Mouse (Mus musculus) midbrain, postnatal 0 days (tissue): ENCODE data around the gene Dpp7. TPM values are rescaled to one million over a fixed set of nuclear protein-coding genes. Genes with fewer than 3 reads are reported as not detected.

ENCODE experiments used
- ATAC-seq: fragments of 200-750 bp; cut with Nextera tagmentation; 2 replicates; pipeline ENCODE4 v1.8.0; 2017; ENCODE audit warnings: moderate number of reproducible peaks, mild to moderate bottlenecking, moderate TSS enrichment, moderate library complexity; ENCODE audit not compliant: low FRiP score
- DNase-seq: peaks from one replicate; pipeline ENCODE4 v3.0.0-alpha.2; 2015; ENCODE audit warnings: low spot score
- H3K27ac ChIP-seq: fragments of 300-500 bp; sonication (generic); 2 replicates; pipeline ENCODE4 v1.5.1; 2014; ENCODE audit warnings: low read depth, mild to moderate bottlenecking, low read length, mixed read lengths
- H3K27me3 ChIP-seq: fragments of 300-500 bp; sonication (generic); 2 replicates; pipeline ENCODE4 v1.6.1; 2014; ENCODE audit warnings: low read length, control low read depth, mixed read lengths; ENCODE audit not compliant: insufficient read depth
- H3K36me3 ChIP-seq: fragments of 300-500 bp; sonication (generic); 2 replicates; pipeline ENCODE4 v1.6.1; 2014; ENCODE audit warnings: low read length, control low read depth, mixed read lengths; ENCODE audit not compliant: insufficient read depth
- H3K4me1 ChIP-seq: fragments of 300-500 bp; sonication (generic); 2 replicates; pipeline ENCODE4 v1.6.1; 2014; ENCODE audit warnings: mild to moderate bottlenecking, control low read depth, antibody characterized with exemption, low read length, mixed read lengths; ENCODE audit not compliant: insufficient read depth
- H3K4me2 ChIP-seq: fragments of 300-500 bp; sonication (generic); 2 replicates; pipeline ENCODE4 v1.6.1; 2014; ENCODE audit warnings: low read depth, mild to moderate bottlenecking, low read length, mixed read lengths; ENCODE audit not compliant: poor library complexity, severe bottlenecking
- H3K4me3 ChIP-seq: fragments of 300-500 bp; sonication (generic); 2 replicates; pipeline ENCODE4 v1.5.1; 2014; ENCODE audit warnings: low read depth, mild to moderate bottlenecking, low read length, moderate library complexity
- H3K9ac ChIP-seq: fragments of 300-500 bp; sonication (generic); replicated peaks from 2 replicates; pipeline ENCODE4 v1.6.1; 2014; ENCODE audit warnings: mild to moderate bottlenecking, low read length, moderate library complexity, mixed read lengths; ENCODE audit not compliant: poor library complexity, severe bottlenecking
- H3K9me3 ChIP-seq: fragments of 300-500 bp; sonication (generic); 2 replicates; pipeline ENCODE4 v1.6.1; 2016; ENCODE audit warnings: low read length, control low read depth
- CTCF ChIP-seq: IDR thresholded peaks from 2 replicates; pipeline ENCODE4 v1.5.1; 2016; ENCODE audit warnings: antibody characterized with exemption, mild to moderate bottlenecking
- WGBS: fragments of 180-500 bp; shearing (Covaris S2); extraction: QIAGEN DNeasy Blood & Tissue Kit; methylation state at CpG from one replicate; pipeline ENCODE4 v1.1.7; 2014; 5-methylcytosine and 5-hydroxymethylcytosine counted together
- polyA plus RNA-seq: library from polyadenylated mRNA; unstranded; fragments of >200 nt; fragmentation: Nextera tagmentation; extraction: Ambion mirVana; gene quantifications from 2 replicates; pipeline ENCODE4 v1.2.1, GENCODE M21; 2015
- total RNA-seq: library from RNA; depleted of rRNA; stranded (reverse); fragments of >200 nt; gene quantifications from 2 replicates; pipeline ENCODE4 v1.2.3, GENCODE M21; 2014

The Dpp7 gene
- total and polyA plus RNA-seq, 2 experiments from 2014 or later, result 14.9 to 22.7 TPM

GRCm38 (mm10) chr2:25372644-25373391, 16.7 kb upstream of the Dpp7 start:
- 1% methylated on average over 42 of the region's 42 CpGs for WGBS
- H3K4me1 ChIP-seq, result 0 out of 2 replicates have a peak, but pooled peaks cover 5% of the 10 kb centered on the region
- peak overlapping the region; percentile 59 for H3K9ac ChIP-seq
- no peak for TF ChIP-seq CTCF
- no peaks in the 10 kb centered on the region for H3K9me3 ChIP-seq
- H3K27ac ChIP-seq, result peak overlapping the region; percentile 1; the same call in 1 of the 2 replicates
- DNase-seq (no peak), ATAC-seq (peak; percentile 8; the same call in 1 of the 2 replicates)
- no peaks in the 10 kb centered on the region for H3K36me3 ChIP-seq
- no peaks in the 10 kb centered on the region; the same call in 1 of the 2 replicates for H3K27me3 ChIP-seq
- peak overlapping the region; percentile 59 for H3K4me3 ChIP-seq
- H3K4me2 ChIP-seq, result peak overlapping the region; percentile 88

DNA sequence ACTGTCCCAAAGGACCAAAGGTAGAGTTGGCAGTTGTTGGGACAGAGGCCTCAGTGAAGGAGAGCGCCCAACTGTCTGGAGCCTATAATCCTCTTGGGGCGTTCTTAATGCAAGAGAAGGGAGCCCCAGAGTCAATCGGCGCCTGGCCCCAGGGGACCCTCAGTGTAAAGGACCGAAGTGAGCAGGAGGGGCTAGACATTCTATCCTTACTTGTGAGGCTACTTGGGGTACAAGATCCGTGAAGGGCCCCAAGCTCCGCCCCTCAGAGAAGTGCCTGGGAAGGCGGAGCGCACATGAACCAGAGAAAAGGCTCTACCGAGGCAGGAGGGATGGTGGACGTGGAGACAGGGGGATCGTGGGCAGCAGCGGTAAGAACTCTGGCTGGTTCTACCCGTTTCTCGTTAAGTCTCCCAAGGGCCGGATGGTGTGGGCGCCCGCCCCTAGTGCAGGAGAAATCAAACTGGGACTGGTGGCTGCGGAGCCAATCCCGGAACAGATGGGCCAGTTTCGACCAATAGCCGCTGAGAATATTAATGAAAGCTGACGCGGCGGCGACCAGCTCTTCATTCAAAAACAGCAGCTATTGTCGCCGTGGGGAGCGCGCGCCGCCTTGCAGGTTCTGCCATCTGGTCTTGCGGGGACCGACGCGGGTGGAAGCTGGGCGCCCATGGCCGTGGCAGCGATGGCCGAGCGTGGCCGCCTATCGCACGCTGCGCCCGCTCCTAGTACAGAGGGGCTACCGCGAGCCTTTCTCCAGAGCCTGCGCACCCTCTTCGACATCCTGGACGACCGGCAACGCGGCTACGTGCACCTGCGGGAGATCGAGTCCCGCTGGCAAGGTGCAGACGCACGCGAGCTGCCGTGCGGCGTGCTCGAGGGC, 15.8 kb upstream of the Dpp7 start, which contains the start of gene Sapcd2:
Sapcd2 (plus strand) TSS at position 558 of the 880 bp plus-strand sequence.
- Histone ChIP-seq H3K9me3 (no peaks in the 10 kb centered on the region), H3K27ac (peak within 1 kb of the TSS; percentile 1; the same call in 1 of the 2 replicates), H3K36me3 (no peaks in the 10 kb centered on the region), H3K9ac (peak within 1 kb of the TSS; percentile 59), H3K27me3 (no peaks in the 10 kb centered on the region; the same call in 1 of the 2 replicates), H3K4me3 (peak within 1 kb of the TSS; percentile 59), H3K4me1 (0 out of 2 replicates have a peak, but pooled peaks cover 5% of the 10 kb centered on the region), H3K4me2 (peak within 1 kb of the TSS; percentile 88)
- TF ChIP-seq CTCF, result no peak; the same call in 1 of the 2 replicates
- ATAC-seq, result peak; percentile 90
- DNase-seq, result peak; percentile 93
- 1% methylated on average over 65 of the region's 65 CpGs for WGBS

- 93% methylated on average over 3 of the region's 3 CpGs for WGBS
Observed at GRCm38 (mm10) chr2:25369996-25370395, 13.8 kb upstream of the Dpp7 start.

DNA sequence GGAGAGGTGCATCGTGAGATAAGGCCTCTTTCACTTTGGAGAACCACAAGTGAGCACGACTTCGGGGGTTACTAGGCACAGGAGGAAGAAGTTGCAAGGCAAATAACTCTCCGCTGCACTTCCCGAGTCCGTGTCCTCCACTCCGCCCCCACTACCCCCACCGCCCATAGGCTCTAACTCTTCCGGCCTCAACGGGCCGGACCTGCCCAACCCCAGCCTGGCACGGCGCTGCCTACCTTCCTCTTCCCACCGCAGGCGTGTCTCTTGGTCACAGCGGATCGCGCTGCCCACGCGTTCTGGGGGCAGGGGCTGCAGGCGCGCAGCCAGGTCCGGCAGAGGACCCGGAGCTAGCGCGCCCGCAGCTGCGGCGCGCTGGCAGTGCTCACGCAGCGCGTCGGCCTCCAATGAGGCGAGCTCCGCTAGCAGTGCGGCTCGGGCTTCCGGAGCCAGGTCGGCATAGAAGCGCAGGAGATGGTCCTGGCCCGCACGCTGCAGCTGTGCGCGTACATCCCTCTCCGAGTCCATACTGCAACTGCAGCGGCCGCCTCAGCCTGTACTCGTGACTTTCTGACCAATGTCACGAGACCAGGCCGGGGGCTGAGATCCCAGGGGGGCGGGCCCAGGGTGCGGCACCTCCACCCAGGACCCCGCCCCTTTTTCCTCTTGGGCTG, 9.1 kb upstream of the Dpp7 start, which contains the start of gene Uap1l1:
Uap1l1 (minus strand) TSS at position 592 of the 671 bp plus-strand sequence.
- Histone ChIP-seq H3K4me1 (no peaks in the 10 kb centered on the region), H3K36me3 (no peaks in the 10 kb centered on the region), H3K27ac (no peak within 1 kb of the TSS), H3K9ac (peak within 1 kb of the TSS; percentile 62), H3K4me2 (peak within 1 kb of the TSS; percentile 96), H3K9me3 (no peaks in the 10 kb centered on the region), H3K4me3 (peak within 1 kb of the TSS; percentile 54), H3K27me3 (peaks cover 20% of the 10 kb centered on the region)
- under 1% methylated on average over 54 of the region's 54 CpGs for WGBS
- no peak for TF ChIP-seq CTCF
- ATAC-seq (peak; percentile 67), DNase-seq (peak; percentile 59)

More at GRCm38 (mm10) chr2:25369996-25370395, 13.8 kb upstream of the Dpp7 start:
- Histone ChIP-seq H3K36me3 (no peaks in the 10 kb centered on the region), H3K27ac (no peak overlapping the region), H3K27me3 (peaks cover 6% of the 10 kb centered on the region), H3K4me2 (no peak overlapping the region), H3K4me1 (0 out of 2 replicates have a peak, but pooled peaks cover 5% of the 10 kb centered on the region), H3K9ac (no peak overlapping the region), H3K4me3 (no peak overlapping the region), H3K9me3 (no peaks in the 10 kb centered on the region)
- ATAC-seq (no peak), DNase-seq (no peak)
- TF ChIP-seq CTCF, result no peak

- no peak overlapping the region for H3K27ac ChIP-seq
- peak; percentile 18; the same call in 1 of the 2 replicates for ATAC-seq
Observed at GRCm38 (mm10) chr2:25364761-25365090, 8.6 kb upstream of the Dpp7 start.

More at GRCm38 (mm10) chr2:25364761-25365090, 8.6 kb upstream of the Dpp7 start:
- peak overlapping the region; percentile 96 for H3K4me2 ChIP-seq
- no peaks in the 10 kb centered on the region for H3K9me3 ChIP-seq
- TF ChIP-seq CTCF, result no peak
- H3K9ac ChIP-seq, result peak overlapping the region; percentile 62; the same call in 1 of the 2 replicates
- no peaks in the 10 kb centered on the region for H3K36me3 ChIP-seq
- H3K4me1 ChIP-seq, result no peaks in the 10 kb centered on the region
- WGBS, result 37% methylated on average over 9 of the region's 9 CpGs
- peaks cover 20% of the 10 kb centered on the region for H3K27me3 ChIP-seq
- peak overlapping the region; percentile 54 for H3K4me3 ChIP-seq
- no peak for DNase-seq
